Comparison of ENCODE assay signal across 8 mouse cellular contexts in genomic region chr2:164823181-164823585, GRCm38 (mm10). TPM values are rescaled to one million over a fixed set of nuclear protein-coding genes. Genes with fewer than 3 reads are reported as not detected.
DNase-seq lines count a peak whose midpoint lies in the region; ATAC-seq lines count a peak whose summit lies in the region.

No protein-coding gene starts in this region.

- no peaks in the 10 kb centered on the region for H3K27me3 ChIP-seq in hindbrain, embryonic 15.5 days

- H3K4me3 ChIP-seq in hindbrain, embryonic 15.5 days, result peak overlapping the region; percentile 64

- peak; percentile 68 for DNase-seq in embryo, embryonic 10 days (ENCODE audit: low spot score)
- DNase-seq in embryo, embryonic 9.5 days (ENCODE audit: extremely low spot score), result no peak
- peak; percentile 81 for DNase-seq in 3T3-L1 (ENCODE audit: low read depth, low spot score)
- peak; percentile 62 for DNase-seq in embryo, embryonic 11 days
- no peak for DNase-seq in frontal cortex, postnatal 10 days (ENCODE audit: low spot score in 2 of 2)
- no peak for DNase-seq in left cerebral cortex, postnatal 36 days (ENCODE audit: low spot score in 2 of 2)

- peaks cover 32% of the 10 kb centered on the region for H3K36me3 ChIP-seq in hindbrain, embryonic 15.5 days

- peak; percentile 60 for ATAC-seq in hindbrain, embryonic 15.5 days (ENCODE audit: low FRiP score, low read depth)
- ATAC-seq in megakaryocyte, adult 5-6 weeks (ENCODE audit: poor library complexity, severe bottlenecking), result peak; percentile 22

- peak overlapping the region; percentile 92 for H3K27ac ChIP-seq in hindbrain, embryonic 15.5 days (replicated peaks)

- H3K4me2 ChIP-seq in hindbrain, embryonic 15.5 days, result peak overlapping the region; percentile 60

- no peaks in the 10 kb centered on the region for H3K9me3 ChIP-seq in hindbrain, embryonic 15.5 days

- peaks cover 28% of the 10 kb centered on the region for H3K4me1 ChIP-seq in hindbrain, embryonic 15.5 days (replicated peaks)

- intact Hi-C loops in left cerebral cortex, postnatal 36 days (cut with DNase I), result loop anchor here (2.0 kb wide), 1 partner anchor 18 kb away; the partner anchor contains the start of genes Acot8 and Zswim3

- WGBS in hindbrain, embryonic 15.5 days, result 1% methylated on average over 10 of the region's 10 CpGs

- H3K9ac ChIP-seq in hindbrain, embryonic 15.5 days, result peak overlapping the region; percentile 82

RNA-seq across cellular contexts. Expression of gene Zswim1, which starts 0.7 kb away (rescaled TPM):
- 24.9 and 29.2 TPM in 2 replicates for polyA plus RNA-seq in hindbrain, embryonic 15.5 days (2015; fragmentation: Nextera tagmentation; extraction: Ambion mirVana)
- 5.7 and 6.4 TPM in 2 replicates for total RNA-seq in megakaryocyte, adult 5-6 weeks (2015)
- 2.9 TPM in 2 replicates for total RNA-seq in megakaryocyte, adult 5-6 weeks (2017)
- total RNA-seq in left cerebral cortex, postnatal 36 days (2021), result 10 to 100 TPM; 22.0 to 22.8 TPM

RNA-seq across cellular contexts. Expression of gene Spata25, which starts 5.2 kb away (rescaled TPM):
- polyA plus RNA-seq in hindbrain, embryonic 15.5 days (2015; fragmentation: Nextera tagmentation; extraction: Ambion mirVana), result 0.34 TPM in 1 of 2 replicates, not detected in the other
- total RNA-seq in megakaryocyte, adult 5-6 weeks (2015), result not detected in 2 replicates
- total RNA-seq in megakaryocyte, adult 5-6 weeks (2017), result not detected in 2 replicates
- total RNA-seq in left cerebral cortex, postnatal 36 days (2021), result 1 to 10 TPM in 1 of 2 experiments, not detected in 1; 1.7 TPM

RNA-seq across cellular contexts. Expression of gene Ctsa, which starts 9.5 kb away (rescaled TPM):
- polyA plus RNA-seq in hindbrain, embryonic 15.5 days (2015; fragmentation: Nextera tagmentation; extraction: Ambion mirVana), result 97.0 and 105 TPM in 2 replicates
- total RNA-seq in megakaryocyte, adult 5-6 weeks (2015), result 192 and 200 TPM in 2 replicates
- 224 and 228 TPM in 2 replicates for total RNA-seq in megakaryocyte, adult 5-6 weeks (2017)
- total RNA-seq in left cerebral cortex, postnatal 36 days (2021), result 100 to 1,000 TPM; 104 to 105 TPM

RNA-seq across cellular contexts. Expression of gene Neurl2, which starts 10.1 kb away (rescaled TPM):
- polyA plus RNA-seq in hindbrain, embryonic 15.5 days (2015; fragmentation: Nextera tagmentation; extraction: Ambion mirVana), result 6.3 and 7.9 TPM in 2 replicates
- total RNA-seq in megakaryocyte, adult 5-6 weeks (2015), result 2.7 and 3.4 TPM in 2 replicates
- total RNA-seq in megakaryocyte, adult 5-6 weeks (2017), result 1.6 and 1.8 TPM in 2 replicates
- 1 to 10 TPM; 3.8 to 5.3 TPM for total RNA-seq in left cerebral cortex, postnatal 36 days (2021)

RNA-seq across cellular contexts. Expression of gene Zswim3, which starts 18.3 kb away (rescaled TPM):
- 16.8 TPM in 2 replicates for polyA plus RNA-seq in hindbrain, embryonic 15.5 days (2015; fragmentation: Nextera tagmentation; extraction: Ambion mirVana)
- total RNA-seq in megakaryocyte, adult 5-6 weeks (2015), result 2.3 and 3.4 TPM in 2 replicates
- total RNA-seq in megakaryocyte, adult 5-6 weeks (2017), result 1.7 and 3.4 TPM in 2 replicates
- total RNA-seq in left cerebral cortex, postnatal 36 days (2021), result 1 to 10 TPM; 8.2 to 8.3 TPM

Comparison
In these comparisons a context has a peak if more than half of its experiments do, and no peak if none do; other contexts are left out.
1. DNase-seq: peak in embryo, embryonic 10 days (single experiment), 3T3-L1 (single experiment) and embryo, embryonic 11 days (single experiment); none in embryo, embryonic 9.5 days (single experiment), frontal cortex, postnatal 10 days (0 of 2) and left cerebral cortex, postnatal 36 days (0 of 2).